Mouse (Mus musculus): ENCODE measurements around the gene Bola1.

GRCm38 (mm10) chr3:96219191-96219641 lies 293 bp downstream of the Bola1 start:
- no peak; the same call in 1 of the 2 replicates for TF ChIP-seq CTCF (IDR thresholded peaks at IDR 0.05; ENCODE audit: low read depth, low read length)
- TF ChIP-seq POLR2A (IDR thresholded peaks at IDR 0.05; ENCODE audit: extremely low read depth, insufficient read depth, low read length), result no peak
